Mouse (Mus musculus) induced T-regulatory cell, adult 2 months (primary cell): ENCODE measurements at regions not wholly inside any gene's neighbourhood (a gene's known extent, or its start where the extent isn't known, plus 50 kb on each side); places are given as distances from the start of the nearest gene placed in this dataset.

Source experiments
- DNase-seq: peaks from one replicate; pipeline ENCODE4 v3.0.0-alpha.2; 2012; ENCODE audit warnings: low read depth

DNA sequence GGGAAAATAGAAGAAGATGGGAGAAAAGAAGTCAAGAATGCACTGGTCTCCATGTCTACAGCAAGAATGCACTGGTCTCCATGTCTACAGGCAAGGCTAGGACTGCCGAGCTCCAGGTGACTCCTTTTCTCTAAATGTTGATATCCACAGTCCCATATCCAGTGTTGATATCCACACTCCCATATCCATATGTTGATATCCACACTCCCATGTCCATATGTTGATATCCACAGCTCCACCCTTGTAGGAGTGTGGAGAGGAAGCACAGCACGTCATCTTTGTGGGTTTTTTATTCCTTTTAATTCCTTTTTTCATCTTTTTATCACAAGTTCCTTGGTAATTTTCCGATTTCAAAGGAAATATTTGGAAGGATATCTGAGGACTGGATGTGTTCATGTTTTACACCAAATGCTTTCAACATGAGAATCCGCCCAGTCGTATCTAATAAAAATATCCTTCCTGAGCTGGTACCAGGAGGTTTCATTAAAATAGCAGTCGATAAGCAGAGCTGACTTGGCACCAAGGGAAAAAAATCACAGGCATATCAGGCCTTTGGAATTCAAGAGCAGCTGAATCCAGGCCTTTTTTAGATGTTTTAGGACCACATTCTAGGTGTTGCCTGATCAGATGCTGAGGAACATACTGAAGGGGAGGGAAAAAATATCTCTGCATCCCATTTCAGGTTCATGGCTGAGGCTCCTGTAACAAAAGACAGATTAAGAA, 653.7 kb upstream of the Cdh11 start:
- no peak for DNase-seq

GRCm38 (mm10) chr8:103441163-103441562, 655.7 kb upstream of the Cdh11 start:
- DNase-seq, result no peak

DNA sequence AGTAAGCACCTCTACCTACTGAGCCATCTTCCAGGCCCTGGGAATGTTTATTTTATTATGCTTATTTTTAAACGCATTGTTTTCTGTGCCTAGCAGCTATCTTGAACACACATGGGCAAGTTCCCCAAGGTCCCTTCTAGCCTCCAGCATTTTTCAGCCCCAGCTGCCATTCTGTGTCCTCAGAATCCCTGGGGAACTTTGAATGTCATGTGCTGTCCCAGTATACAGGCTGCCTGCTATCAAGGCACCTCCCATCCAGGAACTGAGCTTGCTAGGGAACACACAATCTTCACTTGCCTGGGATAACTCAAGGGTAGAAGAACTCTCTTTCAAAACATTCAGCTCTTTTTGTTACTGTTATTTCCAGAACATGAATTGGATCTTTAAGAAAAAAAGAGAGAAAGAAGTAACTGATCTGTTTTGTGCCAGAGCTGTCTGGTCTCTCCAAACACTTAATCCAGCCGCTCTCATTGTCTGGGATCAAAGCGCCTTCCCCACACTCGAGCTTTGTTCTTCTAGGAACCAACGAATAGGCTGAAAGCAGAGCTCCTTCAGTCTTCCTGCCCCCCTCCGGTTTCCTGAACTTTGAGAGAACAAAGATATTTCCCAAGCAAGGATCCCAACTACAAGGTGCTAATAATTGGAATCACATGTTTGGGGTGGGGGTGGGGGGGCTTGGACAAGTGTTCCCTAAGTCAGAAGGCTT, 657.1 kb upstream of the Cdh11 start:
- no peak for DNase-seq

GRCm38 (mm10) chr8:103444577-103444976, 656.8 kb upstream of the Cdh5 start:
- no peak for DNase-seq

- no peak for DNase-seq
These were observed 656.0 kb upstream of the Cdh5 start for GRCm38 (mm10) chr8:103445378-103445777.

DNA sequence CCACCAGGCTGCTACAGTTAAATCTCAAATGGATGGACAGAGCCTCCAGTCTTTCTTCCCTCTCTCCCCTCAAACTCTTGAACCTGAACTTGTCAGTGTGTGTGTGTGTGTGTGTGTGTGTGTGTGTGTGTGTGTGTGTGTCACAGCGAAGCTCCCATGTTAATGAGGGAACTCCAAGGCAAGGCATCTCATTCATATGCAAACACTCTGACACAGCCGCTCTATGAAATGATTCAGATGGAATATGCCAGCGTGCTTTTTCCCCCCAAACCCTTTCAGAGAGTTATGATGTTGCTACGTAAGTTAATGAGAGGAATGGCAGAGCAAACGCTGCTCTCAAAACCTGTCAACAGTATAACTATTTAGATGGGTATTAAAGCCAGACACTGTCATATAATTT, 653.5 kb upstream of the Cdh5 start:
- DNase-seq, result no peak

DNA sequence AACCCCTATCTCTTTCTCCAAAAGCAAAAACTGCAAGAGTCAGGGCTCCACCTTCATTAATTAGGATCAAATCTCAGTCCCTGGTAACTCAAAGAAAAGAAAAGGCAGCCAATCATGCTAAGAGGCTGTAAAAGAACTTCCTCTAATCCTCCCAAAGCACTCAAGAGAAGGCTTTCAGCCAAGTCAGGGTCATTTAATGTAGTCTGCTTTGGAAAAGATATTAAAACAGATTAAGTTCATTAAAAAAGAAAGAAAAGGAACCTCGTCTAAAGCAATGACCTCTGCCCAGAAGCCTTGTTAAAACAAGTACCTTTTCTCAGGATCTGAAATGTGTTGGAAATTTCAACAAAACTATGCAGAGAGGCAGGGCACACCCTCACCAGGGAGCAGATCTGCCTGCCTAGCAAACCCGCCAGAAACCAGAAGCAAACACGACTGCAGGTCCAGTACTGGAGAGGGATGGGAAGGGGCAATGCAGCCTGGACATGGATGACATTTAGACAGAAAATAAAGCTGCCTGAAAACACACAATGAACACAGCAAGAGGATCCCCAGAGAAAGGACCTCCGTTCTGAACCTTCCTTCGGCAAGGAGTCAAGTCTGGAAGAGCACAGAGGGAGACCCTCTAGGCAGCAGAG, 649.9 kb upstream of the Cdh5 start:
- no peak for DNase-seq

GRCm38 (mm10) chr8:103457176-103457575, 644.2 kb upstream of the Cdh5 start:
- DNase-seq, result no peak

GRCm38 (mm10) chr8:103463557-103463956, 637.9 kb upstream of the Cdh5 start:
- no peak for DNase-seq

GRCm38 (mm10) chr8:103464777-103465353, 636.6 kb upstream of the Cdh5 start:
- no peak for DNase-seq

- DNase-seq, result no peak
These were observed 633.8 kb upstream of the Cdh5 start for GRCm38 (mm10) chr8:103467536-103468160.

DNA sequence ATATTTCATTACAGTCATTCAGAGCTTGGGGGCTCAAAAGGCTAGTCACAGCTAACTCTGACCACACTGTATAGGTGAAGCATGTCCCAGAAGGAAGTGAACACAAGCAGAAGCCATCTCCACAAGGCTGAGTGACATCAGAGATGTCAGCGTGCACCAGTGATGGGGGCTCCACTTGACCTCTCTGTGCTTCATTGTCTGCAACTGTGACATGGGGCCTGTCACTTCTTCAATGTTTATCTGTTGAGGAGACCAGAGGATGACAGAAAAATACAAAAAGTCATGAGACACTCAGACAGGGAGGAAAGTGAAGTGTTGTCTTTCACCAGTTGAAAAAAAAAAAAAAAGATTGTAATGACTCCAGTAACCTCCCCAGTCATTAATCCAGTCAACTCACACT, 632.4 kb upstream of the Cdh5 start:
- no peak for DNase-seq

DNA sequence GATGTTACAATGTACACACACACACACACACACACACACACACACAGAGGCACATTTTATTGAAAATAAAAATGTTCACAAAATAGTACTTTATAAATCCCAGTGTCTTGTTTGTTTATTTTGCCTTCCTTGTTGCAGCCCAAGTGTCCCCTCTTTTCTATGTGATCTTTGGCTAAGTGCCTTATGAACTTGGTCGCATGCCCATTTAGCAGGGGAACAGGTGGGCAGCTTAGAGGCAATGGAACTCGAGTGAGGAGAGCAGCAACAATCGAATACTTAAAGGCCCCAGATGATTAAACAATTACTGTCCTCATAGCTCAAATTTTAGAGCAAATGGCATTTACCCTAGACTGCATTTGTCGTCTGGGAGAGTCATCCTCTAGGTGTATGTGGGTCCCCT, 631.1 kb upstream of the Cdh5 start:
- no peak for DNase-seq

- DNase-seq, result no peak
These were observed 625.3 kb upstream of the Cdh5 start for GRCm38 (mm10) chr8:103475816-103476797.

GRCm38 (mm10) chr8:103482033-103482720, 619.2 kb upstream of the Cdh5 start:
- no peak for DNase-seq

GRCm38 (mm10) chr8:103485441-103485840, 616.0 kb upstream of the Cdh5 start:
- no peak for DNase-seq

DNA sequence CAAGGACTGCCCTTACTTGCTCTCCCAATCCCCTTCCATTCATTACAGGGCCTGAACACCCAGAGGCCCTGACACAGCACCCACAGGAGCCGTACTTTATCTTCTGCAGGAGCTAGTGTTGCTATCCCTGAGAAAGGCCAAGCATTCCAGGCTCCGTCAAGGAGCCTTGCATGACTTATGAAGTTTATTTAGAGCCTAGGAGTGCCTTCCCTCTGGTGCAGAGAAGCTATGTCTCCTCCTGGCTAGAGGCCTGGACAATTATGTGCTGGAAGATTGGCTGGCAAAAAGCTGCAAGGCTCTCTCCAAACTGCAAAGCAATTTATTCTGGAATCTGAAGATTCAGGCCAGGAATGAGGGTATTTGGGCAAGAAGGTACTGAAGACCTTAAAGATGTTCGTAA, 612.0 kb upstream of the Cdh5 start:
- DNase-seq, result no peak

DNA sequence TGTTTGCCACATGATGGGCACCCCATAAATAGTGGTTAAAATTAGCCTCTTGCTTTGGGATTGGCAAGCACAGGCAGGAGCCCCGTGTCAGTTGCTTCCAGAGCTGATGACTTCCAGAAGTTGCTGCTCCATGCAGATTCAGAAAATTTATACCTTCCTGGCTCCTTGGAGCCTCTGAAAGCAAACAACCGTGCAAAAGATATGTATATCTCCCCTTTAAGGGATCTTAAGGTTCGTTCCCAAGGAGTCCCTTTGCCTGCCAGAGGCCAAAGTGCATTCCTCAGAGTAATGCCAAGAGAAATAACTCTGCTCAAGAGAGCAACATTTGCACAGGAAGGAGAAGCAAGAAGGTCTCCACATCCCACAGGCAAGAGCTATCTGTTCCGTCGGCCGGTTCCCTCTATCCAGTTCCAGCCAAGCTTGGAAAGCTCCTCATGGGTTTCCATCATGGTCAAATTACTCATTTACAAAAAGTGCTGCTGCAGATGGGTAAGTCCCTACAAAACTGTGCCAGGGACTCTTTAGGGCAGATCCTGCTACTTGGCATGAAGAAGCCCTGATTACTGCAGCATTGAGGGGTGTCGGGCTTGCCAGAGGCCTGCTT, 608.4 kb upstream of the Cdh5 start:
- no peak for DNase-seq

DNA sequence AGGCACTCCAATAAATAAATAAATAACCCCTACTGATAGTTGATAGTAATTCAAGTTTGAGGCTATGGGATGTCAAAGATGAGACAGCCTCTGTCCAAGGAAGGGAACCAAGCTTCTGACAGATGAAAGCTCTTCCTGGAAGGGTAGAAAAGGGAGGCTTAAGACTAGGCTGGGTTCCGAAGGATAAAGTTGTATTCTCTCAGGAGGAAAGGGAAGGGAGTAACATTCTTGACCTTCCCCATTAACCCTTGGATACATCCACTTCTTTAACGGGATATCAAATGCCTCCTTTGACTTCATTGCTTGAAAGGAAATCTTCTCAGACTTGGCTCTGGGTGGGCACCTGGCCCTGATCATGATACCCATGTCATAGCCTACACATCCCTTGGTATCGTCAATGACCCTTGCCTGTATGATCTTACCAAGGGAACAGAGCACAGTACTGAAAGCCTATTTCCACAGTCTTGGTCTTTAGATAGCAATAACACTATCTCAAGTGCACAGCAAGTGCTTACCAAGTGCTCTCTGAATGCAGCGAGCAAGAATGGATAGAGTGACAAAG, 607.4 kb upstream of the Cdh5 start:
- no peak for DNase-seq

DNA sequence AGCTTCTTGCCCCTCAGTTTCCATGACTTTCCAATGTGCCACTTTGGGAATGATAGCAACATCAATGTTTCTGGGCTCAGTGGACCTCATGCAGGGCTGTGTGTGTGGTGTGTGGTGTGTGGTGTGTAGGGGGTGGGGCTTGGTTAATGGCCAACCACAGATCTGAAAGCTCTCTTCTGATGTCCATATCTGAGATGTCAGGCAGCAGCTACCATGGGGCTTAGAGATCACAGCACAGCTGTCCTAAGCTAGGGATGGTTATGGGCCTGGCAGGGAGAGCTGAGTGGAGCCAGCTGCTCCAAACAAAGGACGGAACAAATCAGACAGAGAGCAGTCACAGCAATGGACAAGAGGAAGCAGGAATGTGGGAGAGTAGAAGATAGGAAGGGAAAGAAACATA, 606.8 kb upstream of the Cdh5 start:
- no peak for DNase-seq
